Mouse (Mus musculus) liver, embryonic 13.5 days (tissue): ENCODE results near the gene Zfp217. TPM values are rescaled to one million over a fixed set of nuclear protein-coding genes. Genes with fewer than 3 reads are reported as not detected.
A peak's percentile ranks its signal among the peaks of the same experiment; 100 is the strongest.

Experiments
- ATAC-seq: fragments of 200-750 bp; cut with Nextera tagmentation; 2 replicates; pipeline ENCODE4 v1.8.0; 2017; ENCODE audit warnings: low read depth, mild to moderate bottlenecking, moderate number of reproducible peaks, moderate library complexity
- DNase-seq: peaks from one replicate; pipeline ENCODE4 v3.0.0; 2022
- H3K27ac ChIP-seq: fragments of 300-500 bp; sonication (generic); 2 replicates; pipeline ENCODE4 v1.5.1; 2015; ENCODE audit warnings: moderate library complexity, mild to moderate bottlenecking, inconsistent platforms
- H3K27me3 ChIP-seq: fragments of 300-500 bp; sonication (generic); 2 replicates; pipeline ENCODE4 v1.6.1; 2015; ENCODE audit warnings: mild to moderate bottlenecking, inconsistent platforms
- H3K36me3 ChIP-seq: fragments of 300-500 bp; sonication (generic); 2 replicates; pipeline ENCODE4 v1.6.1; 2015; ENCODE audit warnings: mild to moderate bottlenecking, inconsistent platforms
- H3K4me1 ChIP-seq: fragments of 300-500 bp; sonication (generic); replicated peaks from 2 replicates; pipeline ENCODE4 v1.6.1; 2015; ENCODE audit warnings: inconsistent platforms
- H3K4me2 ChIP-seq: fragments of 300-500 bp; sonication (generic); 2 replicates; pipeline ENCODE4 v1.6.1; 2015; ENCODE audit warnings: inconsistent platforms, mild to moderate bottlenecking, moderate library complexity
- H3K4me3 ChIP-seq: fragments of 300-500 bp; sonication (generic); replicated peaks from 2 replicates; pipeline ENCODE4 v1.5.1; 2015; ENCODE audit warnings: mild to moderate bottlenecking, inconsistent platforms
- H3K9ac ChIP-seq: fragments of 300-500 bp; sonication (generic); 2 replicates; pipeline ENCODE4 v1.6.1; 2015; ENCODE audit warnings: mild to moderate bottlenecking, inconsistent platforms
- H3K9me3 ChIP-seq: fragments of 300-500 bp; sonication (generic); replicated peaks from 2 replicates; pipeline ENCODE4 v1.6.1; 2016; ENCODE audit warnings: inconsistent platforms
- WGBS: fragments of 180-500 bp; shearing (Covaris S2); methylation state at CpG from one replicate; pipeline ENCODE4 v1.1.7; 2015; ENCODE audit not compliant: insufficient replicate concordance; 5-methylcytosine and 5-hydroxymethylcytosine counted together
- polyA plus RNA-seq: library from polyadenylated mRNA; unstranded; fragments of >200 nt; fragmentation: Nextera tagmentation; extraction: Ambion mirVana; gene quantifications from 2 replicates; pipeline ENCODE4 v1.2.1, GENCODE M21; 2015

Gene Zfp217
- polyA plus RNA-seq, 1 experiment from 2014 or later: 3.7 TPM

DNA sequence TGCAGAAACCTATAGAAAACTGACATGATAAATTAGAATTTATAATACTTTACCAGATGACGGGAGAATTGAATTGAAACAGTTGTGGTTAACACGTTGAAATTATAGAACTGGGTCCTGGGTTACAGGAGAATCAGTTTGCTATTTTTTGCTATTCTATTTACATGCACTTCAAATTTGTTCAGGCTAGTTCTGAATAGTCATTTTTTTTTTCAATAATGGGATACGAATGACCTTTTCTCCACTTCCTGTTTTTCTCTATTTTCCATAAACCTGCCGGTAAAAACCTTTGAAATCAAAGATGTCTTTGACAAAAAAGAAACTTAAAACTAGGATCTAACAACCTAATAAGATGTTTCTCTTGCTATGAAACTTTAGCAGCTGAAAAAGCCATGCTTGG is 733 bp downstream of the Zfp217 start:
- no peak for DNase-seq
- Histone ChIP-seq H3K4me1 (peaks cover 85% of the 10 kb centered on the region), H3K36me3 (peaks cover 26% of the 10 kb centered on the region), H3K9me3 (no peaks in the 10 kb centered on the region), H3K4me3 (peak overlapping the region; percentile 57), H3K27ac (peak overlapping the region; percentile 95), H3K4me2 (peak overlapping the region; percentile 67), H3K27me3 (no peaks in the 10 kb centered on the region), H3K9ac (peak overlapping the region; percentile 81)
- WGBS: 38% methylated on average over 4 of the region's 4 CpGs
- ATAC-seq: no peak

DNA sequence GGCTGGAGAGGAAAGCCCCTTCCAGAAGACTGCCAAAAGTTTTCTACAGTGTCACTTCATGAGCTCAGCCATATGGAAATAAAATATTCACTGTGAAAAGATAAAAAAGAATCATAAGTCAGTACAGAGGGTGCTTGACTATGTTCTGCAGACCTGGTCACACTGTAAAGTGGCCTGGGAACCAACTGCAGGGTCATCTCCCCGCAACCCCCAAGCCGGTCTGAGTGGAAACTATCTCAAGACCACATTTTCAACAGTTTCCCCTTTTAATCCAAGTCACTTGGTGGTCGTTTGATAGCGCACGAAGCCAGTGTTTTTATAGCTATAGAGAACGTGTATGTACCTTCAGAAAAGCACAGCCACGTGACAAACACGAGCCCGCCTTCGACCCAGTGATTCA is 3.6 kb downstream of the Zfp217 start:
- Histone ChIP-seq H3K27ac (no peak overlapping the region), H3K9me3 (no peaks in the 10 kb centered on the region), H3K27me3 (no peaks in the 10 kb centered on the region), H3K4me2 (no peak overlapping the region), H3K9ac (no peak overlapping the region), H3K4me1 (peaks cover 67% of the 10 kb centered on the region), H3K4me3 (no peak overlapping the region), H3K36me3 (peaks cover 26% of the 10 kb centered on the region)
- ATAC-seq (no peak), DNase-seq (no peak)
- WGBS: 47% methylated on average over 10 of the region's 10 CpGs

DNA sequence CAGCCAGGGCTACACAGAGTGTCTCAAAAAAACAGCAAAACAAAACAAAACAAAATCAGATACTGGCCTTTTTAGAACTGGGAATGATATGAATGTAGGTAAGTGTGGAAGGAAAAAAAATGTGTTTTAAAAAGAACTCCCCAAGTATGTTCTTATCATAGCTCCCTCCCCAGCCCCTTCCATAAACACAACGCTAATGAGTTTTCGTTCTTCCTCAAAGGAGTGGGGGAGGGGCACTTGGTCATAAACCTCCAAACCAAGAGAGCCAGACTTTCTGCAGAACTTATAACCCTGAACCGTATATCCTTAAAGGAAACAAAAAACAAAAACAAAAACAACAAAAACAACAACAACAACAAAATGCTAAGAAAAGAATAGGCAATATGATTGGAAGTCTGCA is 4.0 kb downstream of the Zfp217 start:
- ATAC-seq (no peak), DNase-seq (no peak)
- no peaks in the 10 kb centered on the region for H3K9me3 ChIP-seq
- 16% methylated on average over 3 of the region's 3 CpGs for WGBS
- peaks cover 67% of the 10 kb centered on the region for H3K4me1 ChIP-seq
- H3K4me3 ChIP-seq: no peak overlapping the region
- H3K4me2 ChIP-seq: no peak overlapping the region
- H3K36me3 ChIP-seq: peaks cover 26% of the 10 kb centered on the region
- 0 out of 2 replicates have a peak overlapping the region, but pooled peaks have one; percentile 18 for H3K27ac ChIP-seq
- H3K9ac ChIP-seq: no peak overlapping the region
- H3K27me3 ChIP-seq: no peaks in the 10 kb centered on the region

DNA sequence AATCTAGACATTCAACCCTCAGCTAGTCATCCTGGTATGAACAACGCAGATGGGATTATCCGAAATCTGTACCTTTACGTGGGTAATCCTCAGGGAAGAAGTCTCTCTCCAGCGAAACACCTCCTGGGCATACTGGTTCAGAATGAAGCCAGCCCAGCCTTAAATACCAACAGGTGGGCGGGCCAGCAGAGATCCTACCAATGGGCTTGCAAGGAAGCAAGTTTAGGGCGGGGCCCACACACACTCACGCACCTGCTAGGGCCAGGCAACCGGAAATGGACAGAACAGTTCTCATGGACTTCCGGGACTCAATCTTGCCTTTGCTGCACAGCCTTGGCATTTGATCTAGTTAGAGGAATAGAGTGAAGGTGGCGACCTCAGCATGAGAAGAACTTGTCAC is 5.4 kb downstream of the Zfp217 start:
- peak; percentile 28; the same call in 1 of the 2 replicates for ATAC-seq

DNA sequence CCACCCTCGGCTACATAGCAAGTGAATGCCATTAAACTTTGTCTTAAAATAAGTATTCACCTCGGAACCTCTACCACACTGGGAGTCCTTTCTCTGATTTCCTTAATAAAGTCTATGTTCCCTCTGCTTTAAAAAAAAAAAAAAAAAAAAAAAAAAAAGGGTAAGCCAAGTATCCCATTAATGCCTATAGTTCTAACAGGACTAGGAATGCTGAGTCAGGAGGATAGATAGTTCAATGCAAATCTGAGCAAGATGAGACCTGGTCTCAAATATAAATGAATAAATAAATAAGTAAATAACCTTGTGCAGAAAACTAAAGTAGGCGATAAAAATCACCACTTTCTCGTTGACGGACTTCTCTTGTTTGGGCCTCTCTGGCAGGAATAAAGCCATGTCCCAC is 6.4 kb downstream of the Zfp217 start:
- DNase-seq (no peak), ATAC-seq (no peak)
- Histone ChIP-seq H3K27ac (no peak overlapping the region), H3K4me2 (no peak overlapping the region), H3K4me3 (no peak overlapping the region), H3K4me1 (peaks cover 71% of the 10 kb centered on the region), H3K9me3 (no peaks in the 10 kb centered on the region), H3K27me3 (no peaks in the 10 kb centered on the region), H3K36me3 (peaks cover 26% of the 10 kb centered on the region), H3K9ac (no peak overlapping the region)
- WGBS: 79% methylated on average over 5 of the region's 5 CpGs

More for the DNA sequence above, 5.4 kb downstream of the Zfp217 start:
- no peaks in the 10 kb centered on the region for H3K9me3 ChIP-seq
- no peak for DNase-seq
- no peaks in the 10 kb centered on the region for H3K27me3 ChIP-seq
- H3K9ac ChIP-seq: no peak overlapping the region
- peaks cover 67% of the 10 kb centered on the region for H3K4me1 ChIP-seq
- H3K4me3 ChIP-seq: no peak overlapping the region
- 82% methylated on average over 10 of the region's 10 CpGs for WGBS
- peaks cover 26% of the 10 kb centered on the region for H3K36me3 ChIP-seq
- no peak overlapping the region for H3K27ac ChIP-seq
- no peak overlapping the region for H3K4me2 ChIP-seq

DNA sequence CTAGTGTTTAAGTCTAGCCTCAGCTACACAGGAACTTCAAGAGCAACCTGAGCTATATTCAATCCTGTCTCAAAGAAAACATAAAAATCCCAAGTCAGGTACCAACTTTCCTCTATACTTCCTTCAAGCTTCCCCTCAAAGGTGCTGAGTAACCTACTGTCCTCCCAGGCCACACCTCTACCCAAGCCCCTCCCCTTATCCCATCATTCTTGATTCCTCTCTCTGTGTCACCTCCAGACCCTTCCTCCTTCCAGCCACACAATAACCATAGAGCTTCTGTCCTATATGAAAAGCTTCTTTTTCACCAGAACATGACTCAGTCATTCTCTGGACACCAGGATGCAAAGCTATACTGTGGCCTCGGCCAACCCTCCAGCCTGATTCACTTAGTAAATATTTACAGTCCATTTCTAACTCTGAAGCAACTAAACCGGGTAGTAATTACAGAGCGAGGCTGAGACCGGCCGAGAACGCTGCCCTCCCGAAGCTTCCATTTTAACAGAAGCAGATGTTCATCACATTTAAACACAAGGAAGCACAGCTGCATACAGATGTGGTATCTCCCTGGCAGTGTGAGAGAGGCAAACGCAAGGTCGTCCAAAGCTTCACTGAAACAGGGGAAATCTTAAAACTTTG is 8.4 kb downstream of the Zfp217 start:
- DNase-seq: no peak
- peaks cover 68% of the 10 kb centered on the region for H3K4me1 ChIP-seq
- no peaks in the 10 kb centered on the region for H3K27me3 ChIP-seq
- H3K4me2 ChIP-seq: no peak overlapping the region
- no peak overlapping the region for H3K4me3 ChIP-seq
- no peak overlapping the region for H3K9ac ChIP-seq
- H3K27ac ChIP-seq: peak overlapping the region; percentile 25; the same call in 1 of the 2 replicates
- no peaks in the 10 kb centered on the region for H3K9me3 ChIP-seq
- WGBS: 67% methylated on average over 9 of the region's 9 CpGs
- H3K36me3 ChIP-seq: peaks cover 13% of the 10 kb centered on the region
- ATAC-seq: peak; percentile 35

DNA sequence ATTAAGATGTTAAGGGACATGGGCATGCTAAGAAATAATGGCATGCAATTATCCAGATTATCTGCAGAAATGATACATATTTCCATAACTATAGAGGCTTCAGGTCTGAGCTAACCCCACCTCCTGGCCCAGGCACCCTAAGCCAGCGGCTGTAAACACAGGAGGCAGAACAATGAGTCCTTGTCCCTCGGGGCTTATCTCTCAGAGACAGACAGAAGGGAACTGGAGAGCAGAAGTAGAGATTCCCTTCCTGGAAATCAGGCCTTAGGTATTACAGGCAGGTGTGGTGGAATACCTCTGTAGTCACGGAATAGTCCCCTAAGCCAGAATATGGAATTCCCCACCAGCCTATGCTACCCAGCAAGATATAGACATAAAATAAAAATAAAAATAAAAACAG is 11.0 kb downstream of the Zfp217 start:
- H3K36me3 ChIP-seq: no peaks in the 10 kb centered on the region
- peak overlapping the region; percentile 37 for H3K27ac ChIP-seq
- no peak overlapping the region for H3K9ac ChIP-seq
- WGBS: 9% methylated on average over 3 of the region's 3 CpGs
- ATAC-seq: peak; percentile 50
- no peaks in the 10 kb centered on the region for H3K27me3 ChIP-seq
- H3K4me2 ChIP-seq: no peak overlapping the region
- no peak overlapping the region for H3K4me3 ChIP-seq
- H3K4me1 ChIP-seq: peaks cover 76% of the 10 kb centered on the region
- peak; percentile 48 for DNase-seq
- no peaks in the 10 kb centered on the region for H3K9me3 ChIP-seq

DNA sequence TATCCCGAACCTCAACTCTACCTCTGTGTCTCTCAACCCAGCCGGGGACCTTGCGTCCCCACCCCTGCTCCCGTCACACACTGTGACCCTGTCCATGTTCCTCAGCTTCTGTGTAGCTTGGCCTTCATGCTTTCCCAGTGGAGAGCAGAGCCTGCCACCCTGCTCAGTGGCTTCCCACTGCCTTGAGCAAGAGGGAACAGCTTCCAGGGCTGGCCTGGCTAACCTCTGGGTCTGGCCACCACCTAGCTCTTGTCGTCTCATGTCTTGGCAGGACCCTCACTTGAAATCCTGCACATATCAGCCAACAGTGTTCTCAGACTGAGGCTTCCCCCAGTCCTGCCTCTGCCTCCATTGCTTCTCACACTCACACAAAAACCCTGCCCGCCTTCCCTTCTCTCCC is 12.1 kb downstream of the Zfp217 start:
- no peaks in the 10 kb centered on the region for H3K27me3 ChIP-seq
- H3K36me3 ChIP-seq: no peaks in the 10 kb centered on the region
- ATAC-seq: no peak
- peaks cover 83% of the 10 kb centered on the region for H3K4me1 ChIP-seq
- WGBS: 89% methylated on average over 6 of the region's 6 CpGs
- no peak for DNase-seq
- H3K4me2 ChIP-seq: no peak overlapping the region
- H3K9me3 ChIP-seq: no peaks in the 10 kb centered on the region
- H3K9ac ChIP-seq: no peak overlapping the region
- no peak overlapping the region for H3K4me3 ChIP-seq
- H3K27ac ChIP-seq: no peak overlapping the region

DNA sequence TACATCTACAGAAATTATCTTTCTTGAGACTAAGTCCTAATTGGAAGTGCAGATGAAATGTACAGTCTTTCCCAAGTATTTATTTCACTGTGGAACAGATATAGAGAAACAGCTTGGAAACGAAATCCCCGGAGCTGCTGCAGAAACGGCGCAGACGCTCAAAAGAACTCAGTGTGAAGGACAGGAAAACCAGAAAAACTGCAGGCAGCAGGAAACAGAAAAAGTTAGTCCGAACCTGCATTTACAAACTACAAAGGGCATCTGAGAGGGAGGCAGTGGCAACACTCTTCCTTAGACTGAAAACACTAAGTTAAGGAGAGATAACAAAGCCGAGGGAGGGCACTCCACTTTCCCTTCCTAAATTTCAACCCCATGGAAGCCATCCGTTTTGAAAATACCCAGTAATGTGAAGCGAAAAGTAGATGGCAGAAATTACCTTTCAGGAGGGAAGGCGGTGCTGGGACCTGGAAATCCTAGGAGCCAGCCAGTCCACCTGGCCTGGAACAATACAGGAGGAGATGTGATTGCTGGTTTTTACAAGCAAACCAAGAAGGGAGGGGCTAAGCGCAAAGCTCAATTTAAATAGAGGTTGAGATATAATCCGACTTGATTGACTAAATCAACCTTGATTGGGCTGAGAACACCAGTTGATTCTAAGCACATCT is 13.7 kb downstream of the Zfp217 start:
- no peaks in the 10 kb centered on the region for H3K36me3 ChIP-seq
- peaks cover 87% of the 10 kb centered on the region for H3K4me1 ChIP-seq
- 16% methylated on average over 12 of the region's 12 CpGs for WGBS
- peak overlapping the region; percentile 90 for H3K27ac ChIP-seq
- no peak for DNase-seq
- peak overlapping the region; percentile 78 for H3K9ac ChIP-seq
- H3K4me3 ChIP-seq: peak overlapping the region; percentile 98
- H3K27me3 ChIP-seq: no peaks in the 10 kb centered on the region
- no peak for ATAC-seq
- H3K4me2 ChIP-seq: peak overlapping the region; percentile 97
- no peaks in the 10 kb centered on the region for H3K9me3 ChIP-seq

DNA sequence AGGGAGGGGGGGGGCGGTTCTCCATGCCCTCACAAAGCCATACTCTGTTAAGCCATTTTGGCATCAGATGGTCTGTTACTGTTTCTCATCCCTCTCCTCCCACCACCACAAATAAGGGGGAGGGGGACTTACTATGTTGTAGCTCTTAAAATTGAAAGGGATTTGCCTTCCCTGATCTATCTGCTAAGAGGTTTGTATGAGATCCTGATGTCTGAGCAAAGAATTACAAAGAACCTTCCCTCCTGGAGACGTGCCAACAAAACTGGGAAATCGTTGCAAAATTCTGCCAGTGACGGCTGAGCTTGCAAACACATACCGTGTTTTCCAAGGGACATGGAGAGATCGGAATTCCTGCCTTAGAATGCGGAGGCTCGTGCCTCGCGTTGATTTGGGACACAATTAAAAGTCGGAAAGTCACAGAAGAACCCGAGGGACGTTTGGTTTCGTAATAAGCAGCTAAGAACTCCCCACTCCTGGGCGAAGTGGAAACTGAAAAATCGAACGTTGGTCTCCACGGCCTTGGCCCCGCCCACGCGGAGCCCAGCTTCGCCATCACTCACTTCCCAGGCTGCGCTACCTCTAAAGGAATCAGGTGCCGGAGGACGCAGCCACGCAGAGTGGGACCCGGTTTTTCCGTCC is 14.7 kb downstream of the Zfp217 start:
- Histone ChIP-seq H3K9ac (peak overlapping the region; percentile 78), H3K4me3 (peak overlapping the region; percentile 98), H3K4me2 (peak overlapping the region; percentile 97), H3K4me1 (peaks cover 87% of the 10 kb centered on the region), H3K9me3 (no peaks in the 10 kb centered on the region), H3K27me3 (no peaks in the 10 kb centered on the region), H3K27ac (peak overlapping the region; percentile 90), H3K36me3 (no peaks in the 10 kb centered on the region)
- 2% methylated on average over 28 of the region's 28 CpGs for WGBS
- DNase-seq (peak; percentile 51), ATAC-seq (no peak)

DNA sequence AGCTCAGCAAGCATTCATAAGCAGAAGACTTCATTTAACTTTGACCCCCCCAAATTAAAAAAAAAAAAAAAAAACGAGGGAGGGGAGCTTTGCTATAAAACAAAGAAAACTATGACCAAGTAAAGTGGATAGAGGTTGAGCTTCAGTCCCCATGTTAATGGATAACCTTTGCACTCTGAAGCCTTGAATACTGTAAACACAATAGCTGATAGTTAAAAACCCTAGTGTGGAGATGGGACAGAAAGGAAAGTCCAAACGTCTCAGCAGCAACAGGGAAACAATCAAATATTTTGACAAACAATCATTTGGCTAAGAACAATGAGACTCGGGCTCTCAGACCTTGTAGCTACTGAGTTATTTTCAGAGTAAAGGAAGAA is 15.2 kb downstream of the Zfp217 start:
- ATAC-seq (no peak), DNase-seq (no peak)
- H3K9ac ChIP-seq: peak overlapping the region; percentile 78
- peaks cover 87% of the 10 kb centered on the region for H3K4me1 ChIP-seq
- H3K4me2 ChIP-seq: peak overlapping the region; percentile 97
- no peaks in the 10 kb centered on the region for H3K36me3 ChIP-seq
- WGBS: 4% methylated on average over 3 of the region's 3 CpGs
- H3K9me3 ChIP-seq: no peaks in the 10 kb centered on the region
- peak overlapping the region; percentile 98 for H3K4me3 ChIP-seq
- no peaks in the 10 kb centered on the region for H3K27me3 ChIP-seq
- peak overlapping the region; percentile 90 for H3K27ac ChIP-seq
